Mouse (Mus musculus) myocyte (in vitro differentiated cells): ENCODE measurements around the gene Pirb. TPM values are rescaled to one million over a fixed set of nuclear protein-coding genes. Genes with fewer than 3 reads are reported as not detected.

Source experiments
- H3K27me3 ChIP-seq: one replicate; pipeline ENCODE4 v1.6.1; 2011; ENCODE audit not compliant: control insufficient read depth, insufficient read depth, insufficient read length
- H3K36me3 ChIP-seq: one replicate; pipeline ENCODE4 v1.6.1; 2011; ENCODE audit not compliant: control insufficient read depth, insufficient read depth
- H3K4me2 ChIP-seq: one replicate; pipeline ENCODE4 v1.6.1; 2011; ENCODE audit warnings: low read depth, control low read depth
- H3K4me3 ChIP-seq: one replicate; pipeline ENCODE4 v1.5.1; 2011; ENCODE audit warnings: mild to moderate bottlenecking, control low read depth, moderate library complexity
- H3K79me2 ChIP-seq: one replicate; pipeline ENCODE4 v1.6.1; 2011; ENCODE audit not compliant: control insufficient read depth, insufficient read depth
- H3ac ChIP-seq: one replicate; pipeline ENCODE4 v1.6.1; 2011; ENCODE audit not compliant: control insufficient read depth, insufficient read length
- CEBPB ChIP-seq: IDR thresholded peaks from 2 replicates; pipeline ENCODE4 v1.6.1; 2011; ENCODE audit warnings: mild to moderate bottlenecking, moderate library complexity; ENCODE audit not compliant: poor library complexity, insufficient read depth, severe bottlenecking
- E2F4 ChIP-seq: IDR thresholded peaks from one replicate; pipeline ENCODE4 v1.6.1; 2011; ENCODE audit warnings: mild to moderate bottlenecking, control low read depth, moderate library complexity; ENCODE audit not compliant: insufficient read depth
- MAX ChIP-seq: IDR thresholded peaks from one replicate; pipeline ENCODE4 v1.6.1; 2011; ENCODE audit warnings: low read depth, mild to moderate bottlenecking, control low read depth
- MYOD1 ChIP-seq, 3 experiments: IDR thresholded peaks; one replicate each; pipeline ENCODE4 v1.6.1; 2011; ENCODE audit warnings: control low read depth in 2 of 3, low read depth in 2 of 3, mild to moderate bottlenecking in 2 of 3, moderate library complexity in 1 of 3; ENCODE audit not compliant: insufficient read length in 2 of 3, control insufficient read depth in 1 of 3
- MYOG ChIP-seq, 3 experiments: IDR thresholded peaks; one replicate each; pipeline ENCODE4 v1.6.1; 2011; ENCODE audit warnings: control low read depth in 2 of 3, low read depth in 2 of 3, mild to moderate bottlenecking in 2 of 3; ENCODE audit not compliant: insufficient read length in 2 of 3, control insufficient read depth in 1 of 3, insufficient read depth in 1 of 3
- POLR2A ChIP-seq: IDR thresholded peaks from one replicate; pipeline ENCODE4 v1.6.1; 2011; ENCODE audit warnings: low read depth, mild to moderate bottlenecking, control low read depth, moderate library complexity; ENCODE audit not compliant: insufficient read length
- POLR2AphosphoS2 ChIP-seq: IDR thresholded peaks from one replicate; pipeline ENCODE4 v1.6.1; 2011; ENCODE audit warnings: low read depth, control low read depth; ENCODE audit not compliant: insufficient read length
- REST ChIP-seq: IDR thresholded peaks from one replicate; pipeline ENCODE4 v1.6.1; 2011; ENCODE audit warnings: mild to moderate bottlenecking, control low read depth, moderate library complexity; ENCODE audit not compliant: insufficient read depth, insufficient read length
- SRF ChIP-seq: IDR thresholded peaks from one replicate; pipeline ENCODE4 v1.6.1; 2011; ENCODE audit warnings: low read depth; ENCODE audit not compliant: control insufficient read depth, insufficient read length
- TCF12 ChIP-seq: IDR thresholded peaks from one replicate; pipeline ENCODE4 v1.6.1; 2011; ENCODE audit warnings: mild to moderate bottlenecking, control low read depth; ENCODE audit not compliant: poor library complexity, insufficient read depth, severe bottlenecking
- TCF3 ChIP-seq: IDR thresholded peaks from one replicate; pipeline ENCODE4 v1.6.1; 2011; ENCODE audit warnings: low read depth, control low read depth; ENCODE audit not compliant: insufficient read length
- USF1 ChIP-seq: IDR thresholded peaks from one replicate; pipeline ENCODE4 v1.6.1; 2011; ENCODE audit warnings: low read depth, mild to moderate bottlenecking, control low read depth, moderate library complexity
- polyA plus RNA-seq: library from polyadenylated mRNA; unstranded; fragments of >200 nt; fragmentation: generic; extraction: Trizol; gene quantifications from one replicate; pipeline ENCODE4 v1.2.1, GENCODE M21; 2012; ENCODE audit warnings: missing spikeins

The Pirb gene
- polyA plus RNA-seq, 1 experiment: 0.01 TPM

DNA sequence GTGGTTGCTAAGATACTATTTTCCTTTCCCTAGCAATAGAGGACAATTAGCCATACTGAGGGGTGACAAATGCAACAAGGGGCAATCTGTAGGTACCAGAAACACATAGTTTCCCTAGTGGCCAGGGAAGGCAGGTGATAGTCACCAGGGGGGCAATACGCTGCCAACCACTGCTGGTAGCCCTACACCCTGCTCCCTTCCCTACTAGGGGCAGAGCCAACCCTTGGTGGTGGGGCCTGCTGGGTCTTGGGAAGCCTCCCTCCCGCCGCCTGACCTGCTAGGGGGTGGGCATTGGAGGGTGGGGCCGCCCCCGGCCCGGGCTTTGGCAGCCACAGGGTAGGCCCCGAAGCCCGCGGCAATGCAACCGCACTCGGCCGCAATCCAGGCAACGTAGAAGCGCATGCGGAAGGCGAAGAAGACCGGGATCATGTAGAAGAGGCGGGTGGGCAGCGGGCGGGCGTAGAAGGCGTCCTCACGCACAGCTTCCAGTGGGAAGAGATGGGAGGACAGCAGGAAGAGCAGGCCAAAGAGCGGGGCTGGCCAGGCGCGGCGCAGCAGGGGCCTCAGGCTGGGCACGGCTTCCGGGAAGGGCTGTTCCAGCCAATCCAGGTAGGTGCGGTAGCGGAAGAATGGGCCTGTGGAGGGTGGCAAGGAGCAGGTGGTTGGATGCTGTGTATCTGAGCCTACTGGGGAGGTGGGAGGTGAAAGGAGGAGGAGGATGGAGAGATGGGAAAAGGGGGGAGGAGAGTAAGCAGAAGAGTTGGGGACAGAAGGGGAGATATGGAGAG, 34.6 kb downstream of the Pirb start:
- H3K4me2 ChIP-seq: no peak overlapping the region
- no peak overlapping the region for H3ac ChIP-seq
- H3K4me3 ChIP-seq: no peak overlapping the region
- TF ChIP-seq REST (no peak), CEBPB (no peak), POLR2AphosphoS2 (no peak), USF1 (no peak)
- H3K79me2 ChIP-seq: no peaks in the 10 kb centered on the region
- no peaks in the 10 kb centered on the region for H3K27me3 ChIP-seq
- no peaks in the 10 kb centered on the region for H3K36me3 ChIP-seq

- no peaks in the 10 kb centered on the region for H3K79me2 ChIP-seq
- H3K36me3 ChIP-seq: no peaks in the 10 kb centered on the region
- TF ChIP-seq MAX (no peak), SRF (no peak), REST (no peak), MYOD1 (IDR thresholded peaks at IDR 0.05; ENCODE audit: control insufficient read depth in 1 of 3, insufficient read length in 2 of 3, low read depth in 2 of 3) (no peak), CEBPB (no peak), USF1 (no peak), E2F4 (no peak), POLR2A (no peak)
- H3K4me3 ChIP-seq: no peak overlapping the region
- no peak overlapping the region for H3K4me2 ChIP-seq
- no peaks in the 10 kb centered on the region for H3K27me3 ChIP-seq
- no peak overlapping the region for H3ac ChIP-seq
These were observed 35.5 kb downstream of the Pirb start for GRCm38 (mm10) chr7:3684698-3685097.

GRCm38 (mm10) chr7:3683908-3684550, 36.2 kb downstream of the Pirb start:
- Histone ChIP-seq H3K36me3 (no peaks in the 10 kb centered on the region), H3ac (no peak overlapping the region), H3K4me3 (no peak overlapping the region), H3K4me2 (no peak overlapping the region), H3K79me2 (no peaks in the 10 kb centered on the region), H3K27me3 (no peaks in the 10 kb centered on the region)
- no peak for TF ChIP-seq SRF
- no peak for TF ChIP-seq POLR2A
- no peak for TF ChIP-seq POLR2AphosphoS2
- no peak for TF ChIP-seq E2F4
- no peak for TF ChIP-seq TCF12
- no peak for TF ChIP-seq CEBPB
- no peak for TF ChIP-seq MYOG (IDR thresholded peaks at IDR 0.05; ENCODE audit: control insufficient read depth in 1 of 3, insufficient read depth in 1 of 3, insufficient read length in 2 of 3, low read depth in 2 of 3)
- TF ChIP-seq MAX: no peak
- TF ChIP-seq USF1: no peak
- TF ChIP-seq MYOD1 (IDR thresholded peaks at IDR 0.05; ENCODE audit: control insufficient read depth in 1 of 3, insufficient read length in 2 of 3, low read depth in 2 of 3): no peak
- TF ChIP-seq REST: no peak
- no peak for TF ChIP-seq TCF3

DNA sequence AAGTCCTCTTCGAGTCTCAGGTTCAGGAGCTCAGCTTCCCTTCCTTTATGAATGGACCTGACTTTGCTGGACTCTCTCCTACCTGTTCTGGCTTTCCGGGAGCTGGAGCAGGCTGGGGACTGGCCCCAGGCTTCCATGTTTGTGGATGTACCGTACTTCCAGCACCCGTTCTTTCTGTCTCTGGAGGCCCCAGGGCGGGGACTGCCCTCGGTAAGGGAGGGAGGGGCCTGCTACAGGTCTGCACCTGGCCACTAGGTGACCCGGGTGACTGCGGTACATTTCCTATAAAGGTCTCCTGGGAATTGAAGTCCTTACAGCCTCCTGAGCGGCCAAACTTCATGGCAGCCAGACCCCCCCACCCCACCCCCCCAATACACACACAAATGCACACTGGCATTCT, 42.8 kb downstream of the Pirb start, which contains the start of gene Tmc4:
Gene Tmc4, minus strand, starts transcription at position 212 of the 400 bp plus-strand sequence.
- no peak within 1 kb of the TSS for H3ac ChIP-seq
- no peak within 1 kb of the TSS for H3K4me2 ChIP-seq
- no peaks in the 10 kb centered on the region for H3K36me3 ChIP-seq
- no peaks in the 10 kb centered on the region for H3K27me3 ChIP-seq
- TF ChIP-seq TCF3: no peak
- no peak for TF ChIP-seq MYOG (IDR thresholded peaks at IDR 0.05; ENCODE audit: control insufficient read depth in 1 of 3, insufficient read depth in 1 of 3, insufficient read length in 2 of 3, low read depth in 2 of 3)
- no peak for TF ChIP-seq E2F4
- TF ChIP-seq MYOD1 (IDR thresholded peaks at IDR 0.05; ENCODE audit: control insufficient read depth in 1 of 3, insufficient read length in 2 of 3, low read depth in 2 of 3): no peak
- TF ChIP-seq SRF: no peak
- TF ChIP-seq POLR2A: no peak
- TF ChIP-seq POLR2AphosphoS2: no peak
- TF ChIP-seq TCF12: no peak
- no peak for TF ChIP-seq USF1
- TF ChIP-seq CEBPB: no peak
- TF ChIP-seq REST: no peak
- TF ChIP-seq MAX: no peak
- no peak within 1 kb of the TSS for H3K4me3 ChIP-seq
- no peaks in the 10 kb centered on the region for H3K79me2 ChIP-seq

GRCm38 (mm10) chr7:3676371-3676770, 43.8 kb downstream of the Pirb start:
- no peak overlapping the region for H3ac ChIP-seq
- H3K27me3 ChIP-seq: no peaks in the 10 kb centered on the region
- H3K36me3 ChIP-seq: no peaks in the 10 kb centered on the region
- no peaks in the 10 kb centered on the region for H3K79me2 ChIP-seq
- H3K4me3 ChIP-seq: no peak overlapping the region
- TF ChIP-seq POLR2AphosphoS2: no peak
- no peak for TF ChIP-seq MYOD1 (IDR thresholded peaks at IDR 0.05; ENCODE audit: control insufficient read depth in 1 of 3, insufficient read length in 2 of 3, low read depth in 2 of 3)
- TF ChIP-seq POLR2A: no peak
- TF ChIP-seq MAX: no peak
- no peak for TF ChIP-seq REST
- TF ChIP-seq TCF3: no peak
- no peak for TF ChIP-seq SRF
- TF ChIP-seq USF1: no peak
- H3K4me2 ChIP-seq: no peak overlapping the region
